Mouse (Mus musculus): Measurements from ENCODE around the gene Cdk9. TPM values are rescaled to one million over a fixed set of nuclear protein-coding genes. Genes with fewer than 3 reads are reported as not detected.

The Cdk9 gene
- polyA plus RNA-seq, 1 experiment from 2014 or later = 139 TPM

- Histone ChIP-seq H3K27ac (peak overlapping the region; percentile 98), H3K9me3 (no peaks in the 10 kb centered on the region; the same call in 1 of the 2 replicates), H3K36me3 (replicated peaks) (peaks cover 40% of the 10 kb centered on the region), H3K4me1 (peaks cover 44% of the 10 kb centered on the region), H3K27me3 (ENCODE audit: poor library complexity, severe bottlenecking) (no peaks in the 10 kb centered on the region), H3K4me3 (peak overlapping the region; percentile 97)
- DNase-seq (ENCODE audit: extremely low spot score, low spot score) = peak; percentile 91
- WGBS = under 1% methylated on average over 33 of the region's 44 CpGs
Observed at GRCm38 (mm10) chr2:32712586-32712933, 316 bp downstream of the Cdk9 start.

- Histone ChIP-seq H3K27ac (peak overlapping the region; percentile 98), H3K4me3 (peak overlapping the region; percentile 97), H3K4me1 (peaks cover 44% of the 10 kb centered on the region), H3K36me3 (replicated peaks) (peaks cover 44% of the 10 kb centered on the region), H3K9me3 (no peaks in the 10 kb centered on the region; the same call in 1 of the 2 replicates), H3K27me3 (ENCODE audit: poor library complexity, severe bottlenecking) (no peaks in the 10 kb centered on the region)
- peak; percentile 68 for DNase-seq (ENCODE audit: extremely low spot score, low spot score)
- WGBS = under 1% methylated on average over 41 of the region's 41 CpGs
Observed at GRCm38 (mm10) chr2:32712108-32712551, 746 bp downstream of the Cdk9 start.

GRCm38 (mm10) chr2:32711301-32712056 is 1.4 kb downstream of the Cdk9 start:
- peak overlapping the region; percentile 98 for H3K27ac ChIP-seq
- WGBS = 30% methylated on average over 9 of the region's 9 CpGs

DNA sequence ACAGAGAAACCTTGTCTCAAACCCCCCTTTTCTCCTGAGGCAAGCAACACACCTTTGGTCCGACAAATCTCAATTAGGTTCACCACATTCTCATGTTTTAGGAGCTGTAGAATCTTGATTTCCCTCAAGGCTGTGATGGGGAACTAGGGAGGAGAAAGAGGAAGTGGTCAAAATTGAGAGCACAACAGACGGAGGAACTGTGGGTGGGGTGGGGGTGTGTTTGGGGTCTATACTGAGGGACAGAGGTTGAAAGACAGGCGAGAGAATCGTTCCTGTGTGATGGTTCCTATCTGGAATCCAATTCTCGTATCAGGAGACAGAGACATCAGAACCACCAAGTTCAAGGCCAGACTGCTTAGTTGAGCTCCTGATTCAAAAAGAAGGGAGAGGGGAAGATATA is 2.5 kb downstream of the Cdk9 start:
- H3K4me1 ChIP-seq = peaks cover 44% of the 10 kb centered on the region
- H3K4me3 ChIP-seq = no peak overlapping the region
- 90% methylated on average over 5 of the region's 5 CpGs for WGBS
- no peak for DNase-seq (ENCODE audit: extremely low spot score, low spot score)
- H3K27me3 ChIP-seq (ENCODE audit: poor library complexity, severe bottlenecking) = no peaks in the 10 kb centered on the region
- H3K9me3 ChIP-seq = no peaks in the 10 kb centered on the region
- no peak overlapping the region for H3K27ac ChIP-seq
- peaks cover 61% of the 10 kb centered on the region for H3K36me3 ChIP-seq (replicated peaks)

More at GRCm38 (mm10) chr2:32711301-32712056, 1.4 kb downstream of the Cdk9 start:
- H3K4me3 ChIP-seq = peak overlapping the region; percentile 97
- peaks cover 44% of the 10 kb centered on the region for H3K4me1 ChIP-seq
- no peak for DNase-seq (ENCODE audit: extremely low spot score, low spot score)
- no peaks in the 10 kb centered on the region for H3K27me3 ChIP-seq (ENCODE audit: poor library complexity, severe bottlenecking)
- no peaks in the 10 kb centered on the region for H3K9me3 ChIP-seq
- H3K36me3 ChIP-seq (replicated peaks) = peaks cover 51% of the 10 kb centered on the region

- H3K27me3 ChIP-seq (ENCODE audit: poor library complexity, severe bottlenecking) = no peaks in the 10 kb centered on the region
- 95% methylated on average over 20 of the region's 20 CpGs for WGBS
- H3K36me3 ChIP-seq (replicated peaks) = peaks cover 69% of the 10 kb centered on the region
- H3K4me3 ChIP-seq = no peak overlapping the region; the same call in 1 of the 2 replicates
- no peaks in the 10 kb centered on the region for H3K9me3 ChIP-seq
- no peak for DNase-seq (ENCODE audit: extremely low spot score, low spot score)
- peaks cover 41% of the 10 kb centered on the region for H3K4me1 ChIP-seq
- H3K27ac ChIP-seq = no peak overlapping the region
Observed at GRCm38 (mm10) chr2:32709521-32710137, 3.2 kb downstream of the Cdk9 start.

- DNase-seq (ENCODE audit: extremely low spot score, low spot score) = peak; percentile 75
- Histone ChIP-seq H3K27ac (no peak overlapping the region), H3K4me1 (peaks cover 31% of the 10 kb centered on the region), H3K36me3 (replicated peaks) (peaks cover 79% of the 10 kb centered on the region), H3K4me3 (no peak overlapping the region), H3K9me3 (no peaks in the 10 kb centered on the region), H3K27me3 (ENCODE audit: poor library complexity, severe bottlenecking) (no peaks in the 10 kb centered on the region)
- 53% methylated on average over 3 of the region's 3 CpGs for WGBS
Observed at GRCm38 (mm10) chr2:32708643-32709042, 4.2 kb downstream of the Cdk9 start.

DNA sequence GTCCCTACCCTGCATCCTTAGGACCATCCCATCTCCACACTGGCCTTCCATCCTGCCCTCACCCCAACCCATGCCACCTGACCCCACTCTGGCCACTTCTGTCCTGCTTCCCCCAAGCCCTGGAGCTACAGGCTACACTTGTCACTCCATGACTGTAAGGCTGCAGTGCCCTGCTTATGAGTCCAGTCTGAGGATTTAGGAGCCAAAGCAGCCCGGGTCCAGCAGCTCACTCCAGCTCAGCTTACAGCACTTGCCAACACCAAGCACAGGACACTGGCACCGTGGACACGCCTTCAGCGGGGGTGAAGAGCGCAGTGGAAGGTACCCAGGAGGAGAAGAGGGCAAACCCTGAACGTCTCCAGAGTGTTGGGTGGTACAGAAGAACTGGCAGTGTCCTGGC is 5.9 kb downstream of the Cdk9 start:
- H3K27me3 ChIP-seq (ENCODE audit: poor library complexity, severe bottlenecking) = no peaks in the 10 kb centered on the region
- H3K9me3 ChIP-seq = no peaks in the 10 kb centered on the region
- H3K36me3 ChIP-seq (replicated peaks) = peaks cover 95% of the 10 kb centered on the region
- H3K4me1 ChIP-seq = peaks cover 18% of the 10 kb centered on the region
- H3K27ac ChIP-seq = no peak overlapping the region
- no peak overlapping the region for H3K4me3 ChIP-seq
- 96% methylated on average over 6 of the region's 6 CpGs for WGBS
- DNase-seq (ENCODE audit: extremely low spot score, low spot score) = no peak

DNA sequence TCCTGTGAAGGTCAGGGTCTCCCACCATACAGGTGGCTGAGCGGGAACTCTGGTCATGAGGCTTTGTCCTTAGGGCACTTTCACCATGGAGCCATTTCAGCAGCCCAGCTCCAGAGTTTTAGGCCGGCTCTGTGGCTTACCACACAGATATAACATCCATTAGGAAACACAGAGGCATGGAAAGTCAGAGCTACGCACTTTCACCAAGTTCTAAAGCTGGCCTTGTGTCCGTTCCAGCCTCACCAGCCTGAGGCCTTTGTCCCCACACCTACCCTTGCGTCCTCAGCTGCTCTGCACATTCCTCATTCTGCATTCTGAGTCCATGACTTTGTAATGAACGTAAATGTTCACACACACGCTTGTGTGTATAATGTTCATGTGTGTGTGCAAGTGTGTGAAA is 7.9 kb downstream of the Cdk9 start:
- no peak overlapping the region for H3K27ac ChIP-seq
- DNase-seq (ENCODE audit: extremely low spot score, low spot score) = no peak
- WGBS = 95% methylated on average over 7 of the region's 7 CpGs
- H3K4me3 ChIP-seq = no peak overlapping the region
- H3K27me3 ChIP-seq (ENCODE audit: poor library complexity, severe bottlenecking) = no peaks in the 10 kb centered on the region
- H3K36me3 ChIP-seq (replicated peaks) = peaks cover 82% of the 10 kb centered on the region
- peaks cover 9% of the 10 kb centered on the region for H3K4me1 ChIP-seq
- no peaks in the 10 kb centered on the region for H3K9me3 ChIP-seq

DNA sequence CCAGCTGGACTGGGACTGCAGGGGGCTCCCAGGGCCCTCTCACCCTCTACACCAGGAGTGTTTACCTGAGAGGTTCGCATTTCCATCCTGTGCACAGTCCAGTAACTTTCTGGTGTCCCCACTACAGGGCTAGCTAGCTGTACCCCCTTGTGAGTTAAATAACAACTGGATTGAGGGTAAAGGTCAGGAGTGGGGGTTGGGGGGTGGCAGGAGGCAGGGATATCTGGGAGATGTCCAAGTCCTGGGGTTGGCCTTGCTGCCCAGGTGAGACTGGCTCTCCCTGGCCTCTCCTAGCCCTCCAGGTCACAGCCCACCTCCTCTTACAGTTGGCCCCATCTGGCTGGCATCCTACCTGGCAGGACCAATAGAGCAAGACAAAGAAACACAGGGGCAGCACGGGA is 8.9 kb downstream of the Cdk9 start, which contains the start of gene Fpgs:
Fpgs (minus strand) TSS at position 125 of the 401 bp plus-strand sequence.
- peaks cover 72% of the 10 kb centered on the region for H3K36me3 ChIP-seq (replicated peaks)

DNA sequence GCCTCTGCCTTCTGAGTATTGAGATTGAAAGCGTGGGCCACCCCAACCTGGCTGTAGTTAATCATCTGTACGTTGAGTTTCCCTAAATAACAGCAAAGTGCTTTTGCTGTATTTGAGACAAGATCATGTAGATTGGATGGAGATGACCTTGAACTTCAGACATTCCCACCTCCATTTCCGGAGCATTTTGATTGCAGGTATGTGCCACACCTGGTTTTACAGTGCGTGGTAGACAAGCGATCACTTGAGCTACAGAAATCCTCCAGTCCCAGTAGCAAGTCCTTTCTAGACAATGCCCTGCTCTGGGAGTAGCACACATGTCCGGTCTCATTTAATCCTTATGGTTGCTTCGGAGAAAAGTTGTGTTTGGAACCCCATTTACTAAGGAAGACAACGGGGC is 9.8 kb downstream of the Cdk9 start:
- no peaks in the 10 kb centered on the region for H3K9me3 ChIP-seq
- 94% methylated on average over 8 of the region's 8 CpGs for WGBS
- no peak overlapping the region for H3K27ac ChIP-seq
- no peaks in the 10 kb centered on the region for H3K27me3 ChIP-seq (ENCODE audit: poor library complexity, severe bottlenecking)
- H3K4me1 ChIP-seq = no peaks in the 10 kb centered on the region
- no peak for DNase-seq (ENCODE audit: extremely low spot score, low spot score)
- peaks cover 63% of the 10 kb centered on the region for H3K36me3 ChIP-seq (replicated peaks)
- no peak overlapping the region for H3K4me3 ChIP-seq

More for the DNA sequence above, 8.9 kb downstream of the Cdk9 start, which contains the start of gene Fpgs:
- H3K4me3 ChIP-seq = no peak within 1 kb of the TSS
- no peak for DNase-seq (ENCODE audit: extremely low spot score, low spot score)
- no peaks in the 10 kb centered on the region for H3K27me3 ChIP-seq (ENCODE audit: poor library complexity, severe bottlenecking)
- H3K9me3 ChIP-seq = no peaks in the 10 kb centered on the region
- 0 out of 2 replicates have a peak, but pooled peaks cover 2% of the 10 kb centered on the region for H3K4me1 ChIP-seq
- H3K27ac ChIP-seq = no peak within 1 kb of the TSS
- 92% methylated on average over 2 of the region's 2 CpGs for WGBS

- 87% methylated on average over 14 of the region's 14 CpGs for WGBS
- no peaks in the 10 kb centered on the region for H3K4me1 ChIP-seq
- H3K9me3 ChIP-seq = no peaks in the 10 kb centered on the region
- H3K27me3 ChIP-seq (ENCODE audit: poor library complexity, severe bottlenecking) = no peaks in the 10 kb centered on the region
- no peak for DNase-seq (ENCODE audit: extremely low spot score, low spot score)
- no peak overlapping the region for H3K4me3 ChIP-seq
- H3K36me3 ChIP-seq (replicated peaks) = peaks cover 44% of the 10 kb centered on the region
- H3K27ac ChIP-seq = 0 out of 2 replicates have a peak overlapping the region, but pooled peaks have one; percentile 20
Observed at GRCm38 (mm10) chr2:32700966-32701743, 11.7 kb downstream of the Cdk9 start.

DNA sequence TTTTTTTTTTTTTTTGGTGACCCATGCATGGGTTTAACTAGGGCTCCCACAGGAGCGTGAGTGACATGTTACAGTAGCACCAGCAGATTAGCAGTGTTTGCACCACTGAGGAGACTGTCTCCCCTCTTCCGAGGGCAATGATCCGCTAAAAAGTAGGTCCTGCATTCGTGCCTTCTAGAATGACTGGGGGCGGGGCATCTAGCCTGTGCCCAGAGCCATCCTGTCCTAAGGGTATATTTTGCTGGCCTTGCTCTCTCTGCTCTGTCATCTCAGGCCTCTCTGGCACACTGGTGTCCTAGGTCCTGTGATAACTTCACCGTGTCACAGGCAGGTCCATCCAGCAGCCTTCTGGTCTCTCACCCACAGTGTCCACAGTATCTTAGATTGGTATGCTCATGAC is 13.2 kb downstream of the Cdk9 start:
- H3K27me3 ChIP-seq (ENCODE audit: poor library complexity, severe bottlenecking) = no peaks in the 10 kb centered on the region
- H3K4me1 ChIP-seq = 0 out of 2 replicates have a peak, but pooled peaks cover under 1% of the 10 kb centered on the region
- 88% methylated on average over 6 of the region's 6 CpGs for WGBS
- no peak for DNase-seq (ENCODE audit: extremely low spot score, low spot score)
- peaks cover 29% of the 10 kb centered on the region for H3K36me3 ChIP-seq (replicated peaks)
- H3K9me3 ChIP-seq = no peaks in the 10 kb centered on the region
- H3K27ac ChIP-seq = no peak overlapping the region
- H3K4me3 ChIP-seq = no peak overlapping the region
